Mouse (Mus musculus) lung, postnatal 0 days (tissue): Measurements from ENCODE around the gene Ifng.

Experiments used
- CTCF ChIP-seq: IDR thresholded peaks from 2 replicates; pipeline ENCODE4 v1.5.1; 2016; ENCODE audit warnings: antibody characterized with exemption, mild to moderate bottlenecking
- EP300 ChIP-seq: IDR thresholded peaks from 2 replicates; pipeline ENCODE4 v1.6.1; 2016; ENCODE audit warnings: antibody characterized with exemption, mild to moderate bottlenecking, control low read depth

DNA sequence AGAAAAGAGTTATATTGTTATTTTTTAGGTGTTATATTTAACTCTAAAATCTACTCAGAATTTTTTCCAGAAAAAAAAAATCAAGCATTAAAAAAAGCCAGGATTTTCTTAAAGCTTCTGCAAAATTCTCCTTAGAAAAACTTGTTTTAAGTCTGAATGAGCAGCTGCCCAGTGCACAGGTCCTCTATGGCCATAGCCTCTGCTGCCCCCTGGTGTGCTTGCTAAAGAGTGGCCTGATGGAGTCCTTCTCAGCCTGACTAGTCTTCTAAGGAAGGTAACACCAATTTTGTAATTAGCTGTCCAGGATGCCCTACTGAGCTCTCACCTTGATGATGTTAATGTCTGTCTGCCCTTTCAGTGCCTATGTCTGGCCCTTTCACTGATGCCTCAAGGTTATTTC is 29.5 kb upstream of the Ifng start:
- TF ChIP-seq CTCF (peak; percentile 56), EP300 (no peak)
